Mouse (Mus musculus): ENCODE measurements around the gene Eif4b.

DNA sequence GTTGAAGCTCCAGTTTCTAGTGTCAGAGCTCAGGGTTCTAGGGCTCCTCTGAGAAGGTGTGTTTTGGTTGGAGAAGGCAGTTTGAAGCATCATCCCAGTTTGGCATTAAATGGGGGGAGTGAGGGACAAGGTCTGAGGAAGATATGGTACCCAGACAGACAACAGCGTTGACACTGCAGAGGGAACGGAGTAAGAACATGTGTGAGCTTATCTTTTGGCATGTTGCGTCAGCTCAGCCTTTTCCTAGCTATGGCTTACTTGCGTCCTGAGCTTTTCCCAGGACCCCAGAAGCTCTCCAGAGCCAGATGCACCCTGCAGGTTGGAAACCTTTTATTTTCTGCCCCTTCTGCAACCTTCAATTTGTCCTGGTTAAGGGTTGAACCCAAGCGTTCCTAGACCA is 72.5 kb downstream of the Eif4b start:
- TF ChIP-seq POLR2A (IDR thresholded peaks at IDR 0.05; ENCODE audit: control insufficient read depth, extremely low read depth, insufficient read depth, low read length, poor library complexity) (no peak), CTCF (IDR thresholded peaks at IDR 0.05; ENCODE audit: borderline replicate concordance, control insufficient read depth, extremely low read depth, insufficient read depth, low read length, poor library complexity) (no peak)

Data from thymus, adult 2 months (tissue).